Mouse (Mus musculus): ENCODE measurements around the gene Cldn2.
"Not testable (repeated sequence)": the region's sequence is repeated elsewhere in the genome, so short reads cannot be mapped to it uniquely, and the experiment has no call there.

Cldn2 gene

DNA sequence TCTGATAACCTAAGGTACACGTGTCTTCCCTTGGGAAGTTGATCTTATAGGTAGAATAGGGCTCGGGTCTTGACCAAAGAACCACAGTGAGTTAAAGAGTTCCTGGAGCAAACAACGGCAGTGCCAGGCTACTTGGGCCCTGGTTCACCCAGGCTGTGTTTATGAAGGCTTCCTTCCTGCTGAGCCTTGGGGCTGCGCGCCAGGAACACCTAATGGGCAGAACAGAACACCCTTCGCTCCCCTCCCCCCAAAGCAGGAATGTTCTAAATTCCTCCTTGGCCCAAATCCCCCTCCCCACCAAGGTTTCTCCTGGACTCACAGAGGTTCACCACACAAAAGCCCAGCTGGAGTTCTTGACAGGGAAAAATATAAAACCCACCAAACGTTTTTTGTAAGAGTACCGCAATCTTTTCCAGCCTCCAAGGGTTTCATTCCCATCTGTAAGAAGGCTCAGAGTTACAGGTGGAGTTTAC is at the start of gene Cldn2:
Gene Cldn2 (plus strand): TSS at position 423 of the 473 bp plus-strand sequence.
- DNase-seq (ENCODE audit: low read depth, low spot score): no peak

DNA sequence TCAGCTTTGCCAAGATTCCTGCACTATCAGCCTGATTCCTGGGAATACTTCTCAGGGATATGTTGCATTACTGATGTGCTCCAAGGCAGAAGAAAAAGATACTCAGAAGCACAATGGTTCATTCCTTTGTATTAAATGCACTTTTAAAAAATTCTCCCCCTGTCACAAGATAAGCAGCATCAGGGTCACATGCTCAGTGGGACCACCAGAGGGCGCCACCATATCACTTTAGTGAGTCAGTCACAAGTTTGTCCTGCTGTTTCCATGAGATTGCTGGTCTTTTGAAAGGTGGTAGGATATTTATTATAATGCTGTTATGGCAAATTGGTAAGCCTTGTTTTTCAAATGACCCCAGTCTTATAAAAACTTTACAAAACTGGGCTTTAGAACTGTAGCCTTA is 48.8 kb upstream of the Cldn2 start:
- peak; percentile 13 for DNase-seq (ENCODE audit: low read depth, low spot score)

DNA sequence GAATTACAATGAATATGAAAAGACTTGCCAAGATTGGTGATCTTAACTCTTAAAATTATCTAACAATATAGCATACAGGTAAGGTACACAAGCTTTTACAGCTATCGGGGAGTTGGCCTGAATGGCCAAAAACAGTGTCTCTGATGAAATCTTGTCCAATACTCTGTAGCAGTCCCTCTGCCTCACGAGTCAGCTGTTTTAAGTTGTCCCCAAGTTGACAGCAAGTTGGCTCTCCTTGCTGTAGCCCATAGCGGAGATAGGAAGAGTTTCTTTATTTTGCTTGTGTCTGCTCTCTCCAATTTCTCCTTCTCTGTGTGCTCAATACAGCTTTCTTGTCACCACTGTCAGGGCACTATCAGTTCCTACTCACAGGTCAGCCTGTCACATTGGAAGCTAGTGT is 42.0 kb upstream of the Cldn2 start:
- DNase-seq (ENCODE audit: low read depth, low spot score): not testable (repeated sequence)

DNA sequence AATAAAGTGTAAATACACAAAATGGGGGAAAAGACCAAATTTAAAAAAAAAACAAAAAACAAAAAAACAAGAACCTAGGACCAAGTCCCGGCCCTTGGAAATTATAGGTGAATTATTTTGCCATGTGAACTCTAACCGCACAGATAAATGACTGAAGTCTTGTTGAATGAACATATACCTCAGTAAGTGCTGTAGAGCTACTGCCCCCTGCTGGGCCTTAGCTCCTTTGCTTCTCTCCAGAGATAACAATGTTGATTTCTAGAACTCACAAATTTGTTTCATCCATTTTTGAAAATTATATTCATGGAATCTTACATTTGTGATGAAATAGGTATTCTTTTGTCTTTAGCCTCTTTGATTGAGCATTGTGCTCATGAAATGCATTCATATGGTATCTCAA is 38.1 kb upstream of the Cldn2 start:
- DNase-seq (ENCODE audit: low read depth, low spot score): no peak

DNA sequence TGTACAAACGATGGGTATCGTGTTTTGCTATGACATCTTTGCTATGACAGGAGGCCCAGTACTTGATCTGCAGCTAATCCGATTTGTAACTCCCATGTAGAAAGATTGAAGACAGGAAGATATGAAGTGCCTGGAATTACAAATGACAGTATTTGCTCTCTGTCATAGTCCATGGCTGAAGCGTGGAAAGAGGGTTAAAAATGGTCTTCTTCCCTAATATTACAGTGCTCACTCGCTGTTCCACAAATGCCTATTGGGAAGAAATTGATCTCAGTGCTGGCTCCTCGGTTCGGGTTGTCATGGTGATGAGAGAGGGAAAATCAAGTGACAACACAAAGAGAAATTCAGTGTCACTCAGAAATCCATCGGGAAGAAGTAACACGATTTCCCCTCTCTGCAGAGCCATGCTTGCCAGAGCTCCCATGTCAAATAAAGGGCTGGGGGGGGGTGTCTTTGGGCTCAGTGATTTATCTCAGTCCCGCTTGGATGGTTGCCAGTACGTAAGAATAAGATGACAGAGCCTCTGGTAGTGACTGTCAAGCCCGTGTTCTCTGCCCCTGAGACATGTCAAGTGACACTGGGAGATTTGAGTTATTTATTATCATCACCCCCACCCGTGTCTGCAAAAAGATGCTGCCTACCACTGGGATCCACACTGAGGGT is 30.5 kb upstream of the Cldn2 start:
- DNase-seq (ENCODE audit: low read depth, low spot score): no peak

GRCm38 (mm10) chrX:139774309-139775083 is 26.1 kb upstream of the Cldn2 start:
- DNase-seq (ENCODE audit: low read depth, low spot score): no peak

- DNase-seq (ENCODE audit: low read depth, low spot score): no peak
Observed at GRCm38 (mm10) chrX:139775084-139775612, 25.5 kb upstream of the Cldn2 start.

DNA sequence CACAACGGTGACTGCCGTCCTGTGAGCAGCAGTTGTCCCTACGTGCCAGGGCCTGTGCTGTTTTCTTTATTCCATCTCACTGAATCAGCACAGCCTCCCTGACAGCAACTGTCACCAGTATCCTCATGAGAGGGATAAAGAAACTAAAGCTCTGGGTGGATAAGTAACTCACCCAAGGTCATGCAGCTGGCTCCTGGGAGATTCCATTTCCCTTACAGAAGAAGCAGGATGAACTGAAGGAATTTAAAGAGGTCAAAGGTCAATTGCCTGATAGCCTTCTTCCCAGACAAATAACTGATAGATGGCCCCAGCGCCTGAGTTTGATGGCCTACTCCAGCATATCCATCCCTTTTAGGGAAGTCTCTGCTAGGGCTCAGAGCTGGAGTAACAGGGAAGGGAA is 23.3 kb upstream of the Cldn2 start:
- DNase-seq (ENCODE audit: low read depth, low spot score): no peak

GRCm38 (mm10) chrX:139778886-139779285 is 21.7 kb upstream of the Cldn2 start:
- DNase-seq (ENCODE audit: low read depth, low spot score): no peak

- no peak for DNase-seq (ENCODE audit: low read depth, low spot score)
Observed at GRCm38 (mm10) chrX:139779401-139779800, 21.2 kb upstream of the Cldn2 start.

GRCm38 (mm10) chrX:139780988-139781387 is 19.6 kb upstream of the Cldn2 start:
- DNase-seq (ENCODE audit: low read depth, low spot score): no peak

GRCm38 (mm10) chrX:139781563-139781962 is 19.1 kb upstream of the Cldn2 start:
- no peak for DNase-seq (ENCODE audit: low read depth, low spot score)

- DNase-seq (ENCODE audit: low read depth, low spot score): no peak
Observed at GRCm38 (mm10) chrX:139782278-139783044, 18.2 kb upstream of the Cldn2 start, which contains the start of gene Ripply1. Ripply1 (minus strand) TSS chrX:139782353.

DNA sequence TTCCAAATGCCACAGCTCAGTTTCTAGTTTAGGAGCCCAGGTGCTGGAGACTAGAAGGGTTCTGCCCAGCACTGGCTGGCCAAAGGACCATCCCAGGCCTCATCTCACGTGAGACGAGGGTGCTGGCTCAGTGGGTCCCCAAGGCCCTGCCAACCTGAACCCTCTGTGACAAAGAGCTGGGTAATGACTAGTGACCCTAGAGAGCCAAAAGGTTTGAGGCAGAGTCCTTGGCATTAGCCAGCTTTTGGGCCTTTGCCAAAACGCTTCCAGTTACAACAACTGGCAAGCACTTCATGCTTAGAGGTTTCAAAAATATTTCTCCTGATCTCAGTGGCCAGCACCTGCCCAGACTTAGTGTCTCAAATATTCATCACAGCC is 17.6 kb upstream of the Cldn2 start:
- no peak for DNase-seq (ENCODE audit: low read depth, low spot score)

GRCm38 (mm10) chrX:139785764-139786163 is 14.9 kb upstream of the Cldn2 start:
- no peak for DNase-seq (ENCODE audit: low read depth, low spot score)

GRCm38 (mm10) chrX:139794072-139794845 is 6.4 kb upstream of the Cldn2 start:
- DNase-seq (ENCODE audit: low read depth, low spot score): no peak

- no peak for DNase-seq (ENCODE audit: low read depth, low spot score)
Observed at GRCm38 (mm10) chrX:139796037-139796436, 4.6 kb upstream of the Cldn2 start.

GRCm38 (mm10) chrX:139797875-139798274 is 2.8 kb upstream of the Cldn2 start:
- no peak for DNase-seq (ENCODE audit: low read depth, low spot score)

DNA sequence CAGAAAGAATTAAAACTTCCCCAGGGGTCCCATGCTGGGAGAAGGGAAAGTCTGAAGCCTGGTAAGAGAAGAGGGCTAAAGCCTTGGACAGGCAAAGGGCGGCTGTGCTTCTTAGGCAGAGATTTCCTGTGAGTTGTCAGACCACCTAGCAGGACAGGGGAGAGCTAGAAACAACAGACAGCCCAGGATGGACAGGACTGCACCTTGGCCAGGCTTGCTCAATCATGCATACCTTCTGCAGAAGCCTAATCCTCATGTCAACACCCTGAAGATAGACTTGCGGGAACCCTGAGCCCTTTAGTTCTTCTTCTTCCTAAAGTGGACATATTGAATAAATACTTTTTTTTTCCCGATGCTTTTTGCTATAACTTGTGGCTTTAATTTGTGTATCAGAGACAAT is 675 bp upstream of the Cldn2 start:
- DNase-seq (ENCODE audit: low read depth, low spot score): no peak

- no peak for DNase-seq (ENCODE audit: low read depth, low spot score)
Observed at GRCm38 (mm10) chrX:139803028-139803427, 2.4 kb downstream of the Cldn2 start.

GRCm38 (mm10) chrX:139805918-139806317 is 5.3 kb downstream of the Cldn2 start:
- DNase-seq (ENCODE audit: low read depth, low spot score): no peak

Measured in retina, postnatal 7 days (tissue).